In genomic region chr11:44774411-44774810, GRCm38 (mm10) we compare ENCODE assay signal across 8 mouse cellular contexts.
DNase-seq lines count a peak whose midpoint lies in the region; ATAC-seq and TF ChIP-seq lines count a peak whose summit lies in the region.
"Had no signal": no experiment of that assay in that cellular context is flagged by ENCODE, and none has a peak within 500 bp of the region (broad histone marks: within the 10 kb centered on the region; RNA-seq: fewer than 3 reads in every experiment).

No protein-coding gene starts in this region.

- no peak for DNase-seq in left cerebral cortex, adult 2 months (ENCODE audit: extremely low spot score in 1 of 2, low spot score in 2 of 2)
- no peak for DNase-seq in left cerebral cortex, adult 9 months (ENCODE audit: low spot score in 2 of 2)
- DNase-seq in A20 (ENCODE audit: low read depth, low spot score) = peak; percentile 42
- no peak for DNase-seq in c-Kit-positive CD71-positive TER-119-positive erythroid progenitor cells, embryonic 14.5 days (ENCODE audit: low spot score)
- DNase-seq in gastrocnemius, adult 18-20 months (ENCODE audit: low spot score) = no peak
- DNase-seq: left cerebral cortex, postnatal 4 days had no signal

- H3K27me3 ChIP-seq in E14TG2a.4 (ENCODE audit: insufficient read depth, low read length) = peaks cover 5% of the 10 kb centered on the region; the same call in 1 of the 2 replicates

- H3K27ac ChIP-seq in left cerebral cortex, adult 2 months = no peak overlapping the region

- peak; percentile 47 for TF ChIP-seq CTCF in left cerebral cortex, adult 2 months (IDR thresholded peaks at IDR 0.05)
- peak; percentile 59 for TF ChIP-seq CTCF in E14TG2a.4 (conservative IDR thresholded peaks at IDR 0.05; ENCODE audit: low read length)

- intact Hi-C loops in left cerebral cortex, adult 2 months (cut with DNase I) = no loop called here

- H3K4me3 ChIP-seq in left cerebral cortex, adult 2 months = no peak overlapping the region
- no peak overlapping the region for H3K4me3 ChIP-seq in E14TG2a.4 (replicated peaks; ENCODE audit: low read length)

- ATAC-seq in megakaryocyte progenitor cell, adult 5-6 weeks (replicated peaks; ENCODE audit: poor library complexity) = peak; percentile 60

- no peaks in the 10 kb centered on the region for H3K36me3 ChIP-seq in E14TG2a.4 (ENCODE audit: insufficient read depth, low read length)

- peaks cover 27% of the 10 kb centered on the region for H3K4me1 ChIP-seq in E14TG2a.4 (replicated peaks; ENCODE audit: low read depth, low read length)

- H3K9me3 ChIP-seq in E14TG2a.4 (ENCODE audit: low read length) = no peaks in the 10 kb centered on the region
